Mouse (Mus musculus): ENCODE results near the gene Me3. TPM values are rescaled to one million over a fixed set of nuclear protein-coding genes. Genes with fewer than 3 reads are reported as not detected.
A peak's percentile ranks its signal among the peaks of the same experiment; 100 is the strongest.

The Me3 gene
- polyA plus RNA-seq, 1 experiment from 2014 or later: 3.5 TPM

GRCm38 (mm10) chr7:89837841-89838240 lies 205.6 kb downstream of the Me3 start:
- Histone ChIP-seq H3K4me3 (ENCODE audit: low read depth, low read length) (no peak overlapping the region), H3K9me3 (ENCODE audit: control insufficient read depth) (no peaks in the 10 kb centered on the region), H3K27ac (ENCODE audit: low read depth, low read length) (no peak overlapping the region), H3K36me3 (ENCODE audit: control insufficient read depth, insufficient read depth) (no peaks in the 10 kb centered on the region), H3K9ac (ENCODE audit: low read depth, low read length) (no peak overlapping the region), H3K4me2 (replicated peaks; ENCODE audit: low read depth) (no peak overlapping the region), H3K4me1 (replicated peaks; ENCODE audit: control insufficient read depth, insufficient read depth, low read length) (0 out of 2 replicates have a peak, but pooled peaks cover 3% of the 10 kb centered on the region), H3K27me3 (replicated peaks; ENCODE audit: control insufficient read depth, insufficient read depth, low read length) (no peaks in the 10 kb centered on the region)
- ATAC-seq: 0 out of 2 replicates have a peak, but pooled peaks have one; percentile 29
- TF ChIP-seq CTCF (IDR thresholded peaks at IDR 0.05; ENCODE audit: low read depth): no peak
- 51% methylated on average over 4 of the region's 4 CpGs for WGBS

- Histone ChIP-seq H3K4me2 (replicated peaks; ENCODE audit: low read depth) (no peak overlapping the region), H3K4me1 (replicated peaks; ENCODE audit: control insufficient read depth, insufficient read depth, low read length) (0 out of 2 replicates have a peak, but pooled peaks cover 3% of the 10 kb centered on the region), H3K9ac (ENCODE audit: low read depth, low read length) (no peak overlapping the region), H3K9me3 (ENCODE audit: control insufficient read depth) (no peaks in the 10 kb centered on the region), H3K36me3 (ENCODE audit: control insufficient read depth, insufficient read depth) (no peaks in the 10 kb centered on the region), H3K27ac (ENCODE audit: low read depth, low read length) (no peak overlapping the region), H3K4me3 (ENCODE audit: low read depth, low read length) (no peak overlapping the region), H3K27me3 (replicated peaks; ENCODE audit: control insufficient read depth, insufficient read depth, low read length) (no peaks in the 10 kb centered on the region)
- no peak for TF ChIP-seq CTCF (IDR thresholded peaks at IDR 0.05; ENCODE audit: low read depth)
- WGBS: 58% methylated on average over 8 of the region's 8 CpGs
- no peak for ATAC-seq
Measured at GRCm38 (mm10) chr7:89839721-89840120, 207.5 kb downstream of the Me3 start.

GRCm38 (mm10) chr7:89841670-89842403 lies 209.6 kb downstream of the Me3 start:
- Histone ChIP-seq H3K27me3 (replicated peaks; ENCODE audit: control insufficient read depth, insufficient read depth, low read length) (no peaks in the 10 kb centered on the region), H3K9me3 (ENCODE audit: control insufficient read depth) (no peaks in the 10 kb centered on the region), H3K27ac (ENCODE audit: low read depth, low read length) (no peak overlapping the region), H3K4me2 (replicated peaks; ENCODE audit: low read depth) (no peak overlapping the region), H3K4me1 (replicated peaks; ENCODE audit: control insufficient read depth, insufficient read depth, low read length) (0 out of 2 replicates have a peak, but pooled peaks cover 3% of the 10 kb centered on the region), H3K4me3 (ENCODE audit: low read depth, low read length) (no peak overlapping the region), H3K9ac (ENCODE audit: low read depth, low read length) (no peak overlapping the region), H3K36me3 (ENCODE audit: control insufficient read depth, insufficient read depth) (no peaks in the 10 kb centered on the region)
- peak; percentile 53 for ATAC-seq
- peak; percentile 94 for TF ChIP-seq CTCF (IDR thresholded peaks at IDR 0.05; ENCODE audit: low read depth)
- 30% methylated on average over 15 of the region's 15 CpGs for WGBS

- 92% methylated on average over 5 of the region's 5 CpGs for WGBS
- no peaks in the 10 kb centered on the region for H3K9me3 ChIP-seq (ENCODE audit: control insufficient read depth)
- no peak overlapping the region for H3K4me3 ChIP-seq (ENCODE audit: low read depth, low read length)
- H3K27ac ChIP-seq (ENCODE audit: low read depth, low read length): no peak overlapping the region
- no peak overlapping the region for H3K4me2 ChIP-seq (replicated peaks; ENCODE audit: low read depth)
- ATAC-seq: 0 out of 2 replicates have a peak, but pooled peaks have one; percentile 5
- H3K9ac ChIP-seq (ENCODE audit: low read depth, low read length): no peak overlapping the region
- TF ChIP-seq CTCF (IDR thresholded peaks at IDR 0.05; ENCODE audit: low read depth): no peak
- H3K27me3 ChIP-seq (replicated peaks; ENCODE audit: control insufficient read depth, insufficient read depth, low read length): no peaks in the 10 kb centered on the region
- H3K4me1 ChIP-seq (replicated peaks; ENCODE audit: control insufficient read depth, insufficient read depth, low read length): 0 out of 2 replicates have a peak, but pooled peaks cover 3% of the 10 kb centered on the region
- no peaks in the 10 kb centered on the region for H3K36me3 ChIP-seq (ENCODE audit: control insufficient read depth, insufficient read depth)
Measured at GRCm38 (mm10) chr7:89842404-89842715, 210.2 kb downstream of the Me3 start.

- H3K36me3 ChIP-seq (ENCODE audit: control insufficient read depth, insufficient read depth): no peaks in the 10 kb centered on the region
- H3K4me3 ChIP-seq (ENCODE audit: low read depth, low read length): no peak overlapping the region
- no peak overlapping the region for H3K27ac ChIP-seq (ENCODE audit: low read depth, low read length)
- no peak for ATAC-seq
- H3K9ac ChIP-seq (ENCODE audit: low read depth, low read length): no peak overlapping the region
- WGBS: 70% methylated on average over 6 of the region's 6 CpGs
- no peak overlapping the region for H3K4me2 ChIP-seq (replicated peaks; ENCODE audit: low read depth)
- H3K4me1 ChIP-seq (replicated peaks; ENCODE audit: control insufficient read depth, insufficient read depth, low read length): no peaks in the 10 kb centered on the region
- H3K27me3 ChIP-seq (replicated peaks; ENCODE audit: control insufficient read depth, insufficient read depth, low read length): no peaks in the 10 kb centered on the region
- no peaks in the 10 kb centered on the region for H3K9me3 ChIP-seq (ENCODE audit: control insufficient read depth)
- TF ChIP-seq CTCF (IDR thresholded peaks at IDR 0.05; ENCODE audit: low read depth): no peak
Measured at GRCm38 (mm10) chr7:89843121-89843520, 210.9 kb downstream of the Me3 start.

- Histone ChIP-seq H3K4me3 (ENCODE audit: low read depth, low read length) (no peak overlapping the region), H3K9ac (ENCODE audit: low read depth, low read length) (no peak overlapping the region), H3K4me2 (replicated peaks; ENCODE audit: low read depth) (no peak overlapping the region), H3K27ac (ENCODE audit: low read depth, low read length) (no peak overlapping the region), H3K4me1 (replicated peaks; ENCODE audit: control insufficient read depth, insufficient read depth, low read length) (no peaks in the 10 kb centered on the region), H3K9me3 (ENCODE audit: control insufficient read depth) (no peaks in the 10 kb centered on the region), H3K27me3 (replicated peaks; ENCODE audit: control insufficient read depth, insufficient read depth, low read length) (no peaks in the 10 kb centered on the region), H3K36me3 (ENCODE audit: control insufficient read depth, insufficient read depth) (no peaks in the 10 kb centered on the region)
- TF ChIP-seq CTCF (IDR thresholded peaks at IDR 0.05; ENCODE audit: low read depth): peak; percentile 83
- WGBS: 34% methylated on average over 6 of the region's 6 CpGs
- ATAC-seq: no peak
Measured at GRCm38 (mm10) chr7:89843533-89843932, 211.3 kb downstream of the Me3 start.

Measured in intestine, postnatal 0 days (tissue).